Mouse (Mus musculus) testis, adult 2 months (tissue): ENCODE measurements at regions not wholly inside any gene's neighbourhood (a gene's known extent, or its start where the extent isn't known, plus 50 kb on each side); places are given as distances from the start of the nearest gene placed in this dataset.

ENCODE experiments used
- CTCF ChIP-seq: fragments of 200-500 bp; IDR thresholded peaks from 2 replicates; pipeline ENCODE4 v1.5.1; 2012; ENCODE audit warnings: low read depth, mild to moderate bottlenecking, inconsistent platforms, low read length, moderate library complexity; ENCODE audit not compliant: control insufficient read depth, insufficient read depth, insufficient replicate concordance
- POLR2A ChIP-seq: fragments of 200-500 bp; IDR thresholded peaks from 2 replicates; pipeline ENCODE4 v1.6.1; 2012; ENCODE audit warnings: low read depth, mild to moderate bottlenecking, inconsistent platforms, low read length, moderate library complexity; ENCODE audit not compliant: control insufficient read depth

DNA sequence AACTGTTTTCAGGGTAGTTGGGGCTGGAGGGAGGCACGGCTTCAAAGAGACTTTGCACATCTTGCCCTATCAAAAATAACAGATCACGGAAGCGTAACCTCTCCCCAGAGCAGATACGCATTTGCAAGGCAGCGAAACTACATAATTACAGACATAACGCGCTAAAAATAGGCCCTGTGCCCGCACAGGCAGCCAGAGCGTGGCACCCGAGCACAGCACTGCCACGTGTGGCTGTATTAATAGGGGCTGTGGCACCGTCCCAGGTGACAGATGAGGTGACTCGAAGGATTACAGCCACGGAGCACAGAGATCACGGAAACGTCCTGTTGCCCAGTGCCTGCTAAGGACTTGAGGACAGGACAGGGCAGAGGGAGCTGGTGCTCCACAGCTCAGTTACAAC lies 95.0 kb downstream of the Sall1 start:
- TF ChIP-seq POLR2A, result no peak
- TF ChIP-seq CTCF, result no peak
